Mouse (Mus musculus) gastrocnemius, adult 2 months (tissue): ENCODE measurements around the gene Ccl2. TPM values are rescaled to one million over a fixed set of nuclear protein-coding genes. Genes with fewer than 3 reads are reported as not detected.

ENCODE experiments used
- DNase-seq: peaks from one replicate; pipeline ENCODE4 v3.0.0; 2022
- H3K27ac ChIP-seq: fragments of 200-600 bp; 2 replicates; pipeline ENCODE4 v1.8.1; 2022; ENCODE audit warnings: mild to moderate bottlenecking
- H3K4me3 ChIP-seq: fragments of 200-600 bp; 2 replicates; pipeline ENCODE4 v1.8.1; 2022; ENCODE audit warnings: mild to moderate bottlenecking, moderate library complexity
- CTCF ChIP-seq: fragments of 200-600 bp; IDR thresholded peaks from 2 replicates; pipeline ENCODE4 v1.8.1; 2022; ENCODE audit warnings: antibody characterized with exemption, mild to moderate bottlenecking, moderate library complexity
- intact Hi-C: fragments of 180-260 bp; cut with DNase I; formaldehyde crosslinking; loops from one replicate; pipeline ENCODE4 v1.15.1; 2025
- long read RNA-seq, 2 experiments: library from polyadenylated mRNA; stranded (forward); transcript quantifications; one replicate each; pipeline ENCODE4 v2.0.0; 2021
- total RNA-seq, 2 experiments: library from RNA; stranded (reverse); gene quantifications; 2 replicates each; pipeline ENCODE4 v1.2.3; 2021

Ccl2 gene
- under 1 TPM in 1 of 2 experiments, not detected in 1; 0.41 TPM for total RNA-seq
- long read RNA-seq, experiment 1: 0 reads
- long read RNA-seq, experiment 2: 0 reads

DNA sequence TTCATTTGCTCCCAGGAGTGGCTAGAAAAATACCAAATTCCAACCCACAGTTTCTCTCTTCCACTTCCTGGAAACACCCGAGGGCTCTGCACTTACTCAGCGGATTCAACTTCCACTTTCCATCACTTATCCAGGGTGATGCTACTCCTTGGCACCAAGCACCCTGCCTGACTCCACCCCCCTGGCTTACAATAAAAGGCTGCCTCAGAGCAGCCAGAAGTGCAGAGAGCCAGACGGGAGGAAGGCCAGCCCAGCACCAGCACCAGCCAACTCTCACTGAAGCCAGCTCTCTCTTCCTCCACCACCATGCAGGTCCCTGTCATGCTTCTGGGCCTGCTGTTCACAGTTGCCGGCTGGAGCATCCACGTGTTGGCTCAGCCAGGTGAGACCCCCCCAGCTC is at the start of gene Ccl2:
Gene Ccl2 (plus strand): TSS at position 216 of the 400 bp plus-strand sequence.
- no peak within 1 kb of the TSS for H3K4me3 ChIP-seq
- peak; percentile 84 for DNase-seq
- peak within 1 kb of the TSS; percentile 38; the same call in 1 of the 2 replicates for H3K27ac ChIP-seq
- no peak for TF ChIP-seq CTCF
- intact Hi-C loops: no loop called here

DNA sequence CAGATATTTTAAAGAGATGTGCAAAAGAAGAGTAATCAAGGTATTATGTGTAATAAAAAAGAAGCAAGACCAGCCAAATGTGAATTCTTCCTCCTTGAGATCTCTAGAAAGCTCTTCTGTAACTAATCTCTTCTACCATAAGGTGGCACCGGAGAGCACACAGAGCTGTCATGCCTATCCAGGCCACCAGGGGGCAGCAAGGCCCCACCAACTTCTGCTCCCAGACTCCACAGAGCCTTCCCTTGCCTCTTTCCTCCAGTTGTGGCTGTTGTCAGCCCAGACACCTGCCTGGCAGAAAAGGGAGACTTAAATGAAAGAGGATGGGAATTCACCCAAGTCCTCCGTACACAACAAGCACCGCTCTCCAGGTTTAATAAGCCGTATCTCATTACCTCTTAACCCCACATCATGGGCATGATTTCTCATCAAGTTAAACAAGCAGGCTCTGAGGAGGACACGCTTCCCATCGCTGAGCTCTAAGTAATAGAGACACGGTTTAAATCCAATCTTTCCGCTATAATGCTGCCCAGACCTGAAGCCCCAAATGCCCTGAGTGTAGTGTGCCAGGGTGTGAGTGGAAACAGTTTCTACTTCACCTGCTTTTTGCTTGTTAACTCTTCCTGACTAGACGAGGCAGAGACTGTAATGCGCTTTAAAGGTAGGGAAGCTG is 39.1 kb upstream of the Ccl2 start:
- Histone ChIP-seq H3K4me3 (no peak overlapping the region), H3K27ac (no peak overlapping the region)
- intact Hi-C loops: loop anchor here (1.0 to 5.0 kb wide), 2 partner anchors 51 to 181 kb away; partner anchors contain the start of gene Ccl7
- peak; percentile 73 for DNase-seq
- TF ChIP-seq CTCF: no peak

GRCm38 (mm10) chr11:81997085-81997484 is 38.3 kb upstream of the Ccl2 start:
- intact Hi-C loops: loop anchor here (5.0 kb wide), 1 partner anchor 50 kb away; the partner anchor contains the start of gene Ccl7
- no peak for TF ChIP-seq CTCF
- Histone ChIP-seq H3K27ac (no peak overlapping the region), H3K4me3 (no peak overlapping the region)
- DNase-seq: no peak

DNA sequence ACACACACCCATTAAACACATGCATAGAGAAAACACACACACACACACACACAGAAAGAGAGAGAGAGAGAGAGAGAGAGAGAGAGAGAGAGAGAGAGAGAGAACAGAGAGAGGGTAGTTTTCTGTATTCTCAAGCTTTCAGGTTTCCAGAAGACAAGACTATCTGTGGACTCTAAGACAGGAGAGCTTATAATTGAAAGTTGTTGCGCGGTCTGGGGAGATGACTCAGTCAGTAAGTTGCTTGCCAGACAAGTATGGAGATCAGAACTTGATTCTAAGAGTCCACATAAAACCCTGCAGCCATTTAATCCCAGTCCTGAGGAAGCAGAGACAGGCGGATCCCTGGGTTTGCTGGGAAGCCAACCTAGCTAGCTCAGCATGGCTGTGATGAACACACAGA is 36.7 kb upstream of the Ccl2 start:
- no peak for DNase-seq
- no peak overlapping the region for H3K4me3 ChIP-seq
- no peak for TF ChIP-seq CTCF
- H3K27ac ChIP-seq: no peak overlapping the region
- intact Hi-C loops: loop anchor here (5.0 kb wide), 1 partner anchor 49 kb away; the partner anchor contains the start of gene Ccl7

- DNase-seq: no peak
- no peak for TF ChIP-seq CTCF
- Histone ChIP-seq H3K27ac (no peak overlapping the region), H3K4me3 (no peak overlapping the region)
- intact Hi-C loops: loop anchor here (5.0 kb wide), 1 partner anchor 48 kb away; the partner anchor contains the start of gene Ccl7
Measured at GRCm38 (mm10) chr11:81999469-81999868, 35.9 kb upstream of the Ccl2 start.

DNA sequence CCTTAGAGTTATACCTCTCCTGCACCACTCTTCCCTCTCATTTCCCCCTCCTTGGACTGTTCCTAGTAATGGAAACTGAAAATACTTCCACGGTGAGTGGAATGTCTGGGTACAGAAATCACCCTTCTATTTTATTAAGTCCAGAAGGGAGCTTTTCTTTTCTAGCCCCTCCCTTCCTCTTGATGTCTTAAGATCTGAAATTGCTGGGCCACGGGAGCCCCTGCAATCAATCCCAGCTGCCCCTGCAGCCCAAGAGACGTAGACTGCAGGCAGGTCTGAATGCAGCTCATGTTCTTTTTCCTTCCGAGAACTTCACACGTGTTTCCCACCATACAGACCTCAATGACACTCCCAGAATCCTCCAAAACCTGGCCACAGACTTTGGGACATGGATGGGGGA is 34.8 kb upstream of the Ccl2 start:
- H3K4me3 ChIP-seq: no peak overlapping the region
- H3K27ac ChIP-seq: no peak overlapping the region
- intact Hi-C loops: no loop called here
- no peak for TF ChIP-seq CTCF
- no peak for DNase-seq

- no peak for DNase-seq
- Histone ChIP-seq H3K4me3 (no peak overlapping the region), H3K27ac (no peak overlapping the region)
- intact Hi-C loops: no loop called here
- no peak for TF ChIP-seq CTCF
Measured at GRCm38 (mm10) chr11:82004810-82005209, 30.6 kb upstream of the Ccl2 start.

DNA sequence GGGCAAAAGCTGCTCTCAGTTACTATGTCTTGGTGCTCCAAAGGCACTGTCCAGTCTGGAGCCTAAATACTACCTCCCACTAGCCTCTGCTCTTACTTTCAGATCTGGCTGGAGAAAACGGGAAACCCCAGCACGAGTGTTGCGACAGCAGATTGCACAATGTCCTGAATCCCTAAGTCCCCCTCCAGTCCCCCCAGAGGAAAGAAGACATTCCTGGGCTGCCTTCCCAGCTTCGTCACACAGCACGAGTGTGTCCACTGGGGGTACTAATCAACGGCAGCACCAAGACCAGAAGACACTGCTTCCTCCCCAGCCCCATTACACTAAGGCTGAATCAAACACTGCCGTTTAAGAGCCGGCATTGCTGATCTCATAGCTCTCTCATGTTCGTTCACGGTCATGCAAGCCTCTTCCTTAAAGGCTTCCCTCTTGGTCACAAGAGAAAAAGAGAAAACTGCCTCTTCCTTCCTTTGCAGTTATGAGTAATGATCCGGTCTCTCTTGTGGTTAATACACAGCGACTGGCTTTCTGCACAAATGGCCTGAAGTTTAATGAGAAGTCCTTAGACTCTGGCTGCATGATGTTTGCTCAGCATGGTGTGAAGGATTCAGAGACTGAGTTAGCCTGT is 28.5 kb upstream of the Ccl2 start:
- Histone ChIP-seq H3K27ac (peak overlapping the region; percentile 57), H3K4me3 (peak overlapping the region; percentile 33)
- intact Hi-C loops: no loop called here
- TF ChIP-seq CTCF: no peak
- DNase-seq: peak; percentile 81

DNA sequence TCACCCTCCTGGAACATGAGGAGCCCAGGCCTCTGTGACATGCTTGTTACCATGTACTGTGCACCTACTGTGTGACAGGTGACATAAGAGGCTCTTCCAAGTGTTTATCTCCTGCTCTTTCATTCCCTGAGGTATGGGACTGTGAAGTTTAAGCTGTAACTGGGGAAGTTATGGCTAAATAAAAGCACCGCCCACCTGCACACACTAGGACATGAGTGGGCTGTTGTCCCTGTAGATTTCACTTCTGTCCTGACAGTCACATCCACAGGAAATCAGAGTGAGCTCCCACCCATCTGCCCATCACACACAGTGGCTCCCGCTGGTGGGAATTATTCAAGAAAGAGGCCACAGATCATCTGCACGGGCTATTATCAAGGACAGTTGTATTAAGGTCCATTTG is 25.3 kb upstream of the Ccl2 start:
- DNase-seq: no peak
- Histone ChIP-seq H3K27ac (no peak overlapping the region), H3K4me3 (no peak overlapping the region)
- intact Hi-C loops: no loop called here
- TF ChIP-seq CTCF: no peak

- TF ChIP-seq CTCF: no peak
- peak overlapping the region; percentile 63 for H3K27ac ChIP-seq
- peak; percentile 37 for DNase-seq
- H3K4me3 ChIP-seq: no peak overlapping the region
- intact Hi-C loops: no loop called here
Measured at GRCm38 (mm10) chr11:82011411-82012193, 23.8 kb upstream of the Ccl2 start.

- intact Hi-C loops: no loop called here
- TF ChIP-seq CTCF: no peak
- H3K27ac ChIP-seq: no peak overlapping the region
- no peak for DNase-seq
- no peak overlapping the region for H3K4me3 ChIP-seq
Measured at GRCm38 (mm10) chr11:82013756-82014155, 21.6 kb upstream of the Ccl2 start.

DNA sequence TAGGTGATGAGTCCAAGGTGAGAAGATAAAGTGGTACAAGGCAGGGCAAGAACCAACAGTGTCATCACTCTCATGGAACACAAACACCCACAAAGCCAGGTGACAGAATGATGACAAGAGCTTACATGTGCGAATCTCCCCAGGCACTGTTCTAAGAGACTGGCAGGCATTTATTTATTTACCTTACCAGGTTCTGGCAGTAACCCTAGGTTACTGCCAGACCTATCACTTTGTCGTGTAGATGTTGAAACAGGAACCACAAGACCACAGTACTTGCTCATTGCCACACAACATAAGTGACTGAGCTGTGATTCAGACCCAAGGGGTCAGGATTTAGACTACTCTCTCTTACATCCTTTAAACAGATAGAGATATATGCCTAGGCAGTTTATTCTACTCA is 20.3 kb upstream of the Ccl2 start:
- no peak for DNase-seq
- Histone ChIP-seq H3K4me3 (no peak overlapping the region), H3K27ac (no peak overlapping the region)
- intact Hi-C loops: no loop called here
- no peak for TF ChIP-seq CTCF

DNA sequence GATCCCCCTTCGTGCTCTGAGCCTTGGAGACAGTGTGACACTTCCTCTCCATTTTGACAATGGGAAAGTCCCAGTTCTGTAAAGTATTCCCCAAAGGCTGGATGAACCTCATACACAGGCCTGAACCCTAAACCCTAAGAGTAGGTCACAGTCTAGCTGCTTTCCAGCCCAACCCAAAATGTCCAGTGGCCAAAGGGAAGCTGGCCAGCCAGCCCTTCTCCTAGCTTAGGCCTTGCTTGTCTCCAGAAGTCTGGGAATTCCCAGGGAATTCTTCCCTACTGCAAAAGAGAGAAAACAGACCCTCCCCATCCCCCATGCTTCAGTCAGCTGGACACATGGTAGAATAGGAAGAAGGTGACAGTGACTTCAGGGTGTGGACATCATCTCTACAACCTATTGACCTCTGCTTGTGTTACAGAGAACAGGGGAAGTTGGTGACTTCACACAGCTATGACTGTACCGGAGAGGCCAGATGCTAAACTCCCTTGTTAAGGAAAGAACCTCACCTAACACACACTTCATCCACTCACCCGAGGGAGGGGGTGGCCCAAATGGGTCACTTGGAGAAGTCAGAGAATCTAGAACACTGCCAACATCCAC is 19.1 kb upstream of the Ccl2 start:
- intact Hi-C loops: no loop called here
- no peak for TF ChIP-seq CTCF
- H3K4me3 ChIP-seq: no peak overlapping the region
- no peak overlapping the region for H3K27ac ChIP-seq
- DNase-seq: peak; percentile 67
